Mouse (Mus musculus) thymus, adult 2 months (tissue): ENCODE data around the gene Entpd5. TPM values are rescaled to one million over a fixed set of nuclear protein-coding genes. Genes with fewer than 3 reads are reported as not detected.
"Not testable (repeated sequence)": the region's sequence is repeated elsewhere in the genome, so short reads cannot be mapped to it uniquely, and the experiment has no call there.

Experiments
- DNase-seq: peaks from one replicate; pipeline ENCODE4 v3.0.0; 2021
- H3K27ac ChIP-seq: fragments of 200-500 bp; 2 replicates; pipeline ENCODE4 v1.5.1; 2012; ENCODE audit warnings: low read length, control low read depth; ENCODE audit not compliant: control insufficient read depth, insufficient read depth
- H3K27me3 ChIP-seq: fragments of 200-500 bp; 2 replicates; pipeline ENCODE4 v1.6.1; 2012; ENCODE audit warnings: mild to moderate bottlenecking, low read length, moderate library complexity, mixed read lengths; ENCODE audit not compliant: control insufficient read depth, insufficient read depth
- H3K36me3 ChIP-seq: fragments of 200-500 bp; 2 replicates; pipeline ENCODE4 v1.6.1; 2012; ENCODE audit warnings: mild to moderate bottlenecking, low read length, moderate library complexity; ENCODE audit not compliant: control insufficient read depth, insufficient read depth
- H3K4me1 ChIP-seq: fragments of 200-500 bp; replicated peaks from 2 replicates; pipeline ENCODE4 v1.6.1; 2012; ENCODE audit warnings: low read length; ENCODE audit not compliant: control insufficient read depth, insufficient read depth
- H3K4me3 ChIP-seq: fragments of 200-500 bp; 2 replicates; pipeline ENCODE4 v1.5.1; 2012; ENCODE audit warnings: mild to moderate bottlenecking, low read length, control low read depth, moderate library complexity; ENCODE audit not compliant: control insufficient read depth, insufficient read depth
- CTCF ChIP-seq: fragments of 200-500 bp; IDR thresholded peaks from 2 replicates; pipeline ENCODE4 v1.5.1; 2012; ENCODE audit warnings: mild to moderate bottlenecking, control low read depth, low read length, moderate library complexity, borderline replicate concordance; ENCODE audit not compliant: control insufficient read depth, poor library complexity, insufficient read depth; ENCODE audit errors: extremely low read depth
- POLR2A ChIP-seq: fragments of 200-500 bp; IDR thresholded peaks from 2 replicates; pipeline ENCODE4 v1.6.1; 2012; ENCODE audit warnings: mild to moderate bottlenecking, low read length, control low read depth, moderate library complexity; ENCODE audit not compliant: control insufficient read depth, poor library complexity, insufficient read depth; ENCODE audit errors: extremely low read depth
- WGBS: fragments of 180-500 bp; shearing (Covaris S2); methylation state at CpG from one replicate; pipeline ENCODE4 v1.1.7; 2018; 5-methylcytosine and 5-hydroxymethylcytosine counted together
- polyA plus RNA-seq: library from polyadenylated mRNA; depleted of rRNA; stranded (reverse); fragments of >200 nt; gene quantifications from 2 replicates; pipeline ENCODE4 v1.2.3, GENCODE M21; 2012; rRNA removed

Gene Entpd5
- polyA plus RNA-seq, 1 experiment, result 24.8 TPM

DNA sequence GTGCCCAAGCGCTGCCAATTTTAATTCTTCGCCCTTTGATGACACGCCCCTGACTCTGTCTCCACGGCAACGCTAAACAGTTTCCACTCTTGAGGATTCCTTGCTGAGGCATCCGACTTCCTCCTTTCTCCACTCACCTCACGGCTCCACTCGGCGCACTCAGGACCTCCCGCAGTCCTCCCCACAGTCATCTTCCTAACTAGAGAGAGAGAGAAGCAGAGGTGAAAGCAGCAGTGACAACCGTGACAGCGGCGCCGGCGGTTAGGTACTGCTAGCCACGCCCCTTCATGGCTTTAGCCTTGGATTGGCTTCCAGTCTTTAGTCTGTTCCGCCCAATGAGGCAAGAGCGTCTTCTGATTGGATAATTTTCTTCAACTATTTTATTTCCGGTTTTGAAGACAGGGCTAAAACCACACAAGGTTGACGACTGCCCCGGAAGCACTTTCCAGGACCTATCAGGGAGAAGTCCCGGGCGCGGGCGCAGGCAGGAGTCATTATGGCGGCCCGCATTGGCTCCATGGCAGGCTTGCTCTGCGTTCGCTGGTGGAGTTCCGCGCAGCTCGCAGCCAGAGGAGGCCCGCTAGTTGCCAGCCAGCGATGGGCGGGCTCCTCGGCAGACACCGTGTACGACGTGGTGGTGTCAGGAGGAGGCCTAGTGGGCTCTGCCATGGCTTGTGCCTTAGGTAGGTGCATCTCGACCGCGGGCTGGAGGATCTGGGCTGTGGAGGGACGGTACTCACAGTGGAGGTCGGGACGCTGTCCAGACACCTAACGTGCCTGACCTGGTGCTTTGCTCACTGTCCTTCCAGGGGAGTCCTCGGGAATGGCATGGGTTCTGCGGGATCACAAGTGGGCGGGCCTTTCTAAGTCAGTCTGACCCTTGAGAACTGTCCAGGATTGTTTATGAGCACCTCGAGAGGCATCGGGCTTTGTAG, 47.0 kb downstream of the Entpd5 start, which contains the start of the genes Coq6 and Fam161b:
TSS of gene Coq6 (plus strand) at position 103 of the 935 bp plus-strand sequence.
TSS of gene Fam161b (minus strand) at position 279 of the 935 bp plus-strand sequence.
- Histone ChIP-seq H3K36me3 (no peaks in the 10 kb centered on the region), H3K27ac (no peak within 1 kb of the TSS), H3K4me1 (peaks cover 3% of the 10 kb centered on the region), H3K4me3 (peak within 1 kb of the TSS; percentile 70), H3K27me3 (no peaks in the 10 kb centered on the region)
- TF ChIP-seq POLR2A, result peak; percentile 63
- TF ChIP-seq CTCF, result no peak
- peak; percentile 94 for DNase-seq
- WGBS, result under 1% methylated on average over 51 of the region's 51 CpGs

DNA sequence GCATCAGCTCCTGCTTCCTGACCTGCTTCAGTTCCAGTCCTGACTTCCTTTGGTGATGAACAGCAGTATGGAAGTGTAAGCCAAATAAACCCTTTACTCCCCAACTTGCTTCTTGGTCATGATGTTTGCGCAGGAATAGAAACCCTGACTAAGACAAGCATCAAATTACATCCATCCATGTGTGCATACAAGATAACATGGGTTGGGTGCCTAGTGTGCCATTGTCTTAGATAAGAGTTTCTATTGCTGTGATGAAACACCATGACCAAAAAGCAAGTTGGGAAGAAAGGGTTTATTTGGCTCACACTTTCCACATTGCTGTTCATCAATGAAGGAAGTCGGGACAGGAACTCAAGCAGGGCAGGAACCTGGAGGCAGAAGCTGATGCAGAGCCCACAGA, 50.1 kb downstream of the Entpd5 start:
- WGBS, result 98% methylated on average over 2 of the region's 2 CpGs
- not testable (repeated sequence) for H3K4me1 ChIP-seq, H3K27me3 ChIP-seq, H3K27ac ChIP-seq, H3K36me3 ChIP-seq, DNase-seq, H3K4me3 ChIP-seq

- DNase-seq, result no peak
- WGBS, result 88% methylated on average over 2 of the region's 2 CpGs
- TF ChIP-seq CTCF (no peak), POLR2A (no peak)
Observed at GRCm38 (mm10) chr12:84347192-84347591, 61.6 kb downstream of the Entpd5 start.

GRCm38 (mm10) chr12:84336963-84337625, 71.7 kb downstream of the Entpd5 start:
- no peak for TF ChIP-seq CTCF
- no peak for TF ChIP-seq POLR2A
- Histone ChIP-seq H3K27me3 (no peaks in the 10 kb centered on the region), H3K4me3 (no peak overlapping the region), H3K4me1 (no peaks in the 10 kb centered on the region), H3K36me3 (peaks cover 79% of the 10 kb centered on the region), H3K27ac (no peak overlapping the region)
- 66% methylated on average over 11 of the region's 11 CpGs for WGBS
- no peak for DNase-seq

More at GRCm38 (mm10) chr12:84347192-84347591, 61.6 kb downstream of the Entpd5 start:
- Histone ChIP-seq H3K36me3 (peaks cover 32% of the 10 kb centered on the region), H3K4me1 (no peaks in the 10 kb centered on the region), H3K4me3 (no peak overlapping the region), H3K27me3 (no peaks in the 10 kb centered on the region), H3K27ac (no peak overlapping the region)

DNA sequence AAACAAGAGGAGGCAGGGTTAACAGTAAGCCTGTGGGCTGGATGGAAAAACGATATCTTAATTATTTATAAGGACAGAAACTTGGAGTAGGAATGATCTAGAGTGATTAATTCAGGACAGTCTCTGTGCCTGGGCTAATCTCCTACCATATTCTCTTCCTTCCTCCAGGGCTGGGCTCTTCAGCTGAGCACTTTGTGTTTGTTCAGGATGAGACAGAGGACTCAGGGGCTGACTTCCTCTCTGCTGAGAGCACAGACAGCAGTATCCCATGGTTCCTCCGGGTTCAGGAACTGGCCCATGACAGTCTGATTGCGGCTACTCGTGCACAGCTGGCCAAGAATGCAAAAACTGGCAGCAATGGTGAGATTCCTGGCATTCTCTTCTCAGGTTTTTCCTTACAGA, 81.7 kb downstream of the Entpd5 start:
- H3K4me1 ChIP-seq, result no peaks in the 10 kb centered on the region
- TF ChIP-seq POLR2A (no peak), CTCF (no peak)
- DNase-seq, result no peak
- H3K36me3 ChIP-seq, result peaks cover 60% of the 10 kb centered on the region
- H3K27ac ChIP-seq, result no peak overlapping the region
- 87% methylated on average over 4 of the region's 4 CpGs for whole genome bisulfite sequencing
- no peak overlapping the region for H3K4me3 ChIP-seq
- H3K27me3 ChIP-seq, result no peaks in the 10 kb centered on the region

Other genes with a start within 250 kb of the Entpd5 start
- gene Elmsan1, start 190.1 kb downstream of the Entpd5 start, polyA plus RNA-seq, result 26.1 and 30.9 TPM in 2 replicates
- gene Ptgr2, start 123.8 kb downstream of the Entpd5 start, polyA plus RNA-seq, result 7.4 and 8.1 TPM in 2 replicates
- 59.1 and 59.5 TPM in 2 replicates for gene Zfp410, start 92.2 kb downstream of the Entpd5 start, polyA plus RNA-seq
- gene Coq6, start 47.4 kb downstream of the Entpd5 start, polyA plus RNA-seq, result 63.3 and 70.5 TPM in 2 replicates
- gene Fam161b, start 47.2 kb downstream of the Entpd5 start, polyA plus RNA-seq, result 0.94 and 1.2 TPM in 2 replicates
- gene Bbof1, start within 50 bp of the Entpd5 start, polyA plus RNA-seq, result 0.42 and 0.73 TPM in 2 replicates
- gene Rnf113a2, start 8.2 kb upstream of the Entpd5 start, polyA plus RNA-seq, result 7.1 and 7.6 TPM in 2 replicates
- 10.9 and 13.2 TPM in 2 replicates for gene Aldh6a1, start 42.0 kb upstream of the Entpd5 start, polyA plus RNA-seq
- 17.2 and 24.5 TPM in 2 replicates for gene Lin52, start 42.4 kb upstream of the Entpd5 start, polyA plus RNA-seq
- gene Vsx2, start 160.7 kb upstream of the Entpd5 start, polyA plus RNA-seq, result 0.70 and 0.74 TPM in 2 replicates
- gene Abcd4, start 208.4 kb upstream of the Entpd5 start, polyA plus RNA-seq, result 35.6 and 39.0 TPM in 2 replicates
- gene Vrtn, start 232.0 kb upstream of the Entpd5 start, polyA plus RNA-seq, result 0.15 and 0.16 TPM in 2 replicates